Mouse (Mus musculus): Measurements from ENCODE around the gene Arpc3.
"Not testable (repeated sequence)": the region's sequence is repeated elsewhere in the genome, so short reads cannot be mapped to it uniquely, and the experiment has no call there.

The Arpc3 gene

GRCm38 (mm10) chr5:122399871-122400270, 8.2 kb downstream of the Arpc3 start:
- DNase-seq (ENCODE audit: low spot score in 2 of 2), result no peak

- DNase-seq (ENCODE audit: low spot score in 2 of 2), result no peak
Observed at GRCm38 (mm10) chr5:122400628-122401302, 9.1 kb downstream of the Arpc3 start.

DNA sequence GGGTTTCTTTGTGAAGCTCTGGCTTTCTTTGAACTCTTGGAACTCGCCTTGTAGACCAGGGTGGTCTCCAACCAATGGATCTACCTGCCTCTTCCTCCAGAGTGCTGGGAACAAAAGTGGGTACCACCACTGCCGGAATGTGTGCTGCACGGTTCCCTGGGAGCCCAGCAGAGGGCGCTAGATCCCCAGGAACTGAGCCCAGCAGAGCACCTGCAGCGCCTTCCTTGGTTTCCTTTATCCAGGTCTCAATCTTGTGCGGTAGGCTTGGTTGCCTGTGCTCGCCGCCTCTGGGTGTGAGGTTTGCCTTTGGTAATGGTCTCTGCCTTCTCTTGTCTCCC, 9.6 kb downstream of the Arpc3 start:
- DNase-seq (ENCODE audit: low spot score in 2 of 2), result peak; percentile 65 to 77

DNA sequence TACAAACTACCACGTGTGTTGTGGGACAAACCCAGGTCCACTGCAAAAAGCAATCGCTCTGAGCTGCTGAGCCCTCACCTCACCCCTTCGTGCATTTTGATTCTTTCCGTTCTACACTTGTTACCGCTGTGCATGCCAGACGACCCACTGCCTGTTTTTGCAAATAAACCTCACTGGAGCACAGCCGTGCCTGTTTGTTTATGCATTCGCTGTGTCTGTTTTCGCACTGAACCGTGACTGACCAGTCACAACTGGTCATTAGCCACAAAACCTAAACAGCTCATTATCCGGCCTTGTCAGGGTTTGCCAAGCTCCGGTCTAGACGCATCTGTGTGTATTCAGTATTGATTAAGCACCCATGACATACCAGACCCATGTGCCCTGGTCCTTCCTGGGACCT, 10.5 kb downstream of the Arpc3 start:
- DNase-seq (ENCODE audit: low spot score in 2 of 2), result no peak

GRCm38 (mm10) chr5:122402772-122403171, 11.1 kb downstream of the Arpc3 start:
- no peak for DNase-seq (ENCODE audit: low spot score in 2 of 2)

- no peak for DNase-seq (ENCODE audit: low spot score in 2 of 2)
Observed at GRCm38 (mm10) chr5:122403362-122403761, 11.7 kb downstream of the Arpc3 start.

GRCm38 (mm10) chr5:122405537-122405936, 13.9 kb downstream of the Arpc3 start:
- no peak for DNase-seq (ENCODE audit: low spot score in 2 of 2)

GRCm38 (mm10) chr5:122409692-122410645, 18.3 kb downstream of the Arpc3 start:
- DNase-seq (ENCODE audit: low spot score in 2 of 2), result peak in 1 of 2 experiments; percentile 35

DNA sequence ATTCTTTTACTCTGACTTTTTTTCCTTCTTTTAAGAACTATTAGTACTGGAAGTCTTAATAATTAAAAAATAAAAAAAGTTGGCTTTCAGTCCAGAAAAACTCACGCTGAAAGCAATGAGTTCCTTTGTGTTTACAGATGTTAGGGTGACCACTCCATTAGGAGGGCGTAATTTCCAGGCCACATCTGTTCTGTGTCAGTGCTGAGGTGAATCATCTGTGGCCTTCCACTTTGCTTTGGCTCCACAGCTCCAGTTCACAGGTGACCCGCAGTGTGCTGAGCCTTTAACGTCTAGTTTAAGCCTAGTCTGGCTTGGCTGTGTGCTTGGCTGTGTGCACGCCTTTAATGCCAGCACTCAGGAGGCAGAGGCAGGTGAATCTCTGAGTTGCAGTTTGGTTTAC, 20.2 kb downstream of the Arpc3 start:
- DNase-seq (ENCODE audit: low spot score in 2 of 2), result no peak

DNA sequence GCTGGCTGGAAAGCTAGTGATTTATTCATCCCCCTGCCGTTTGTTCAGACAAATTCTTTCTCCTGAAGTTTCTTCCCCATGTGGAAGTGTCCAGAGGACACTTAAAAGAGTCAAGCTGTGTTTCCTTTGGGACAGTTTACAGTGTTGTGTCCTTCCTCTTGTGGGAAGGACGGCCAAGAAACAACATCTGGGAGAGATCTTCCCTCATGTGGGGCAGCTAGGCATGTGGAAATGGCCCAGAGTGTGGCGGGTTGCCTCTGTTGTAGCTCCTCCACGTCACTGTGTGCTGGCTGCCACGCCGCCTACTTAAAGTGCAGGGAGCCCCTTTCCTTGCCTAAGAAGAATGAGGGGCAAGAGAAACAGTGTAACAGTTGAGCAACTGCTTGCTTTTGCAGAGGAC, 21.1 kb downstream of the Arpc3 start:
- DNase-seq (ENCODE audit: low spot score in 2 of 2), result no peak

- DNase-seq (ENCODE audit: low spot score in 2 of 2), result no peak
Observed at GRCm38 (mm10) chr5:122414351-122414750, 22.7 kb downstream of the Arpc3 start.

- no peak for DNase-seq (ENCODE audit: low spot score in 2 of 2)
Observed at GRCm38 (mm10) chr5:122415465-122415864, 23.8 kb downstream of the Arpc3 start.

- not testable (repeated sequence) for DNase-seq (ENCODE audit: low spot score in 2 of 2)
Observed at GRCm38 (mm10) chr5:122420676-122421075, 29.0 kb downstream of the Arpc3 start.

DNA sequence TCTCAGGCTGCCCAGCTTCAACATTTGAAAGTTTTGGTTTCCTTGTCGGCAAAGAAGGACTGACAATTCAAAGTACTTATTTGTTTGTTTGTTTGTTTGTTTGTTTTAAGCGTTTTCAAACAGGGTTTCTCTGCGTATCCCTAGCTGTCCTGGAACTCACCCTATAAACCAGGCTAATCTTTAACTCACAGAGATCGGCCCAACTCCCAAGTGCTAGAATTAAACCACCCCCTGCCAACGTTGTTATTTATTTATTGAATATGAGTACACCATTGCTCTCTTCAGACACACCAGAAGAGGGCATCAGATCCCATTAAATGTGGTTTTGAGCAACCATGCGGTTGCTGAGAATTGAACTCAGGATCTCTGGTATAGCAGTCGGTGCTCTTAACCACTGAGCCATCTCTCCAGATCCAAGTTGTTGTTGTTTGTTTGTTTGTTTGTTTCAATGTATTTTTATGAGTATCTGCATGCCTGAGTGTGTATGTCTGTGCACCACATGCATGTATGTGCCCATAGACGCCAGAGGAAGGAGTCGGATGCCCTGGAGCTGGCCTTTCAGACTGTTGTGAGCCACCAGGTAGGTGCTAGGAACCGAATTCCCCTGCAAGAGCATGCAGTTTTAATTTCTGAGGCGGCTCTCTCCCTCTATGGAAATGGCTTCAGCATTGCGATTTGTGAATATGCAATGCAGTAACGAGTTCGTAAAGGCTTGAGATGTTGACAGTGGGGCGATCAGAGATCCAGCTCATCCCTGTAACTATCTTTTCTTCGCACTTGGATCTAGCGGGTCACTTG, 29.8 kb downstream of the Arpc3 start, which contains the start of gene Anapc7:
TSS of gene Anapc7 (plus strand) at position 423 of the 798 bp plus-strand sequence.
- no peak for DNase-seq (ENCODE audit: low spot score in 2 of 2)

- peak; percentile 94 to 98 for DNase-seq (ENCODE audit: low spot score in 2 of 2)
Observed at GRCm38 (mm10) chr5:122422071-122422964, 30.6 kb downstream of the Arpc3 start.

DNA sequence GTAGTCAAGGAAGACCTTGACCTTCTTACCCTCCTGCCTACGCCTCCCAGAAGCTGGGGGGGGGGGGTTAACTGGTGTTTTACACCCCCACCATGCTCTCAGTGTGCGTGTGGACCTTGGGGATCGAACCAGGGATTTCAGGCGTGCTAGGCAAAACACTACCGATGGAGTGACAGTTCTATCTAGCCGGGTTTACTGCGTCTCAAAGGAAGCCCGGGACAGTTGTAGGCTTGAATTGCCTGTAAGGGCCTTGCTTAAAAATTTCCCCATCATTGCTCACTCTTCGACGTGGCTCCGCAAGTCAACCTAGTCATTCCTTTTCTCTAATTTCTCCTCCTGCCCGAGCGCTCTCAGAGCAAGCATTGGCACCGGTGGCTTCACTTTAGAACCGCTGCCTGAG, 31.4 kb downstream of the Arpc3 start:
- DNase-seq (ENCODE audit: low spot score in 2 of 2), result no peak

DNA sequence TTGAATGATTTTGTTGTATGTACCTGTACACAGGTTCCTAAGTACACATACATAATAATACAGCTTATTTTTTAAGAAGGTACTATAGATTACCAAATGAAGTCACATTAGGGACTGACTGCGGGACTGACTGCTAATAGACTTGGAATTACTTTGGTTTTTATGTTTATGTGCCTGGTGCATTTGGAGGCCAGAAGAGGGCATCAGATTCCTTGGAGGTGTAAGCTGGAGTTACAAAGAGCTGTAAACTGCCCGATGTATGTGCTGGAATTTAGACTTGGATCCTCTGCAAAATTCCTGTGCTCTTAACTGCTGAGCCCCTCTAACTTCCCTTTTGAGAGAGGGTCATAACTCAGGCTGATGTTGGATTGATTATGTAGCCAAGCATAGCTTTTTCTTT, 33.9 kb downstream of the Arpc3 start:
- no peak for DNase-seq (ENCODE audit: low spot score in 2 of 2)

DNA sequence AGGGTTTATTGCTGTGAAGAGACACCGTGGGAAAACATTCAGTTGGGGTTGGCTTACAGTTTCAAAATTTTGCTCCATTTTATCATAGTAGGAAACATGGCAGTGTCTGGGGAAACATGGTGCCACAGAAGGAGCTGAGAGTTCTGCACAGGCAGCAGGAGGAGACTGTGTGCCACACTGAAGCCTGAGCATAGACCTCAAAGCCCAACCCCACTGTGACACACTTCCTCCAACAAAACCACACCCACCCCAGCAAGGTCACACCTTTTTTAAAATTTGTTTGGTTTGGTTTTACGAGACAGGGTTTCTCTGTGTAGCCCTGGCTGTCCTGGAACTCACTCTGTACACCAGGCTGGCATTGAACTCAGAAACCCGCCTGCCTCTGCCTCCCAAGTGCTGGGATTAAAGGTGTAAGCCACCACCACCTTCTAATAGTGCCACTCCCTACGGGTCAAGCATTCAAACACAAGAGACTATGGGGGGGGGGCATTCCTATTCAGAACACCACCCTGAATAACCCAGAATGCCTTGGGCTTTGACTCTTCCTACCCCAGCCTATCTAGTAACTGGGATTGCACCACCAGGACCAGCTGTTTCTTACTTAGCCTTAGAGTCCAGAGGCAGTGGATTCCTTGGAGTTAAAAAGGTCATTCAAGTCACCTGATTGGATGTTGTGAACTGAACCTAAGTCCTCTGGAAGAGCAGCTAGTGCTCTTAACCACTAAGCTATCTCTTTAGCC, 38.5 kb downstream of the Arpc3 start:
- DNase-seq (ENCODE audit: low spot score in 2 of 2), result no peak

DNA sequence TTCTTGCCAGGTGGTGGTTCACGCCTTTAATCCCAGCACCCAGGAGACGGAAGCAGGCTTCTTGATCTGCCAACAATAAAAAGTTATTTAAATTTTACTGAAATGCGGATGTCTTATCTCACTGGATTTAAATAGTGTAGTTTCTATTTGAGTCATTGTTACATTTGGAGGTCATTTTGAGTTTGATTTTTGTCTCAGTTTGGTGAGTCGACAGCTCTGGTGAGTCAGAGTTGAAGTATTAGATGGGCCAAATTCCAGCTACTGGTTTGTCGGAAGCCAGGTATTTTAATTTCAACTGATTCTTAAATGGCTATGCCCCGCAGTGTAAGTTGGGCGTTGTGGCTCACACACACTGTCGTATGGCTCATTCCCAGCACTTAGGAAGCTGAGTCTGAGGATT, 39.5 kb downstream of the Arpc3 start:
- DNase-seq (ENCODE audit: low spot score in 2 of 2), result no peak

DNA sequence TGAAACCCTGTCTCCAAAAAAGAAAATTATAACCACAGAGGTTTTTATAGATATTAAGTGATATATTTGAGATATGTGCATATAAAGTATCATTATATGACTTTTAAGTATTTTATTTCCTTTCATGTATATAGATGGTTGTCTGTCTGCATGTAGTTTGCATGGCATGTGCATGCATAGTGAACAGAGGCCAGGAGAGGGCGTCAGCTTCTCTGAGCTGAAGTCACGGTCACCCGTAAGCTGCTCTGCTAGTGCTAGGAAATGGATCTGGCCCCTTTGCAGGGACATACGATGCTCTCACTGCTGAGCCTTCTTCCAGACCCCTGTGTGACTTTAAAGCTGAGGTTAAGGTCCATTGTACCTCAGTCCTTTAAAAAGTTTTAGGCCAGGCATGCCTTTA, 42.9 kb downstream of the Arpc3 start:
- DNase-seq (ENCODE audit: low spot score in 2 of 2), result no peak
